Mouse (Mus musculus): ENCODE results near the gene Sema4d.
"Not testable (repeated sequence)": the region's sequence is repeated elsewhere in the genome, so short reads cannot be mapped to it uniquely, and the experiment has no call there.

Gene Sema4d

GRCm38 (mm10) chr13:51685290-51685966, 108.1 kb downstream of the Sema4d start:
- peaks cover 10% of the 10 kb centered on the region for H3K36me3 ChIP-seq (ENCODE audit: control insufficient read depth, insufficient read depth, low read length, poor library complexity, severe bottlenecking)
- H3K27me3 ChIP-seq (ENCODE audit: control insufficient read depth, insufficient read depth, low read length, poor library complexity, severe bottlenecking): no peaks in the 10 kb centered on the region
- DNase-seq (ENCODE audit: low read depth, low spot score): no peak

DNA sequence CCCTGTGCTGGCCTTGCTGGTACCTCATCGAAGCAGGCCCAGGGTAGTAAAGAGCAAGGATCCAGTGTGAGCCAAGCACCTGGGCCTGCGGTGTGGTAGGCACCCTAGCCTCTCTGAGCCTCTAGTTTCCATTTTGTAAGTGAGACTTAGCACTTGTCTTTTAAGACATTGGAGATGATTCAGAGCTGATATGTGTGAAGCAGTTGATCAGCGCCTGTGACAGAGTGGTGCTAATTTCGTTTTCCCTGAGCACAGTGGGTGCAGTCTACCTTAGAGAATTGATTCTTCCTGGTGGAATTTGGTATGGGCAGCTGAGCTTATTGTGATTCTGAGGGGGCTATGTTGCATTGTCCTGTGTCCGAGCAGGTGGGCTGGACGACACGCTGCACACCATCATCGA, 111.9 kb downstream of the Sema4d start:
- H3K36me3 ChIP-seq (ENCODE audit: control insufficient read depth, insufficient read depth, low read length, poor library complexity, severe bottlenecking): peaks cover 12% of the 10 kb centered on the region
- H3K27me3 ChIP-seq (ENCODE audit: control insufficient read depth, insufficient read depth, low read length, poor library complexity, severe bottlenecking): no peaks in the 10 kb centered on the region
- DNase-seq (ENCODE audit: low read depth, low spot score): no peak

- DNase-seq (ENCODE audit: low read depth, low spot score): no peak
- no peaks in the 10 kb centered on the region for H3K27me3 ChIP-seq (ENCODE audit: control insufficient read depth, insufficient read depth, low read length, poor library complexity, severe bottlenecking)
- H3K36me3 ChIP-seq (ENCODE audit: control insufficient read depth, insufficient read depth, low read length, poor library complexity, severe bottlenecking): peaks cover 12% of the 10 kb centered on the region
Observed at GRCm38 (mm10) chr13:51681076-51681475, 112.5 kb downstream of the Sema4d start.

DNA sequence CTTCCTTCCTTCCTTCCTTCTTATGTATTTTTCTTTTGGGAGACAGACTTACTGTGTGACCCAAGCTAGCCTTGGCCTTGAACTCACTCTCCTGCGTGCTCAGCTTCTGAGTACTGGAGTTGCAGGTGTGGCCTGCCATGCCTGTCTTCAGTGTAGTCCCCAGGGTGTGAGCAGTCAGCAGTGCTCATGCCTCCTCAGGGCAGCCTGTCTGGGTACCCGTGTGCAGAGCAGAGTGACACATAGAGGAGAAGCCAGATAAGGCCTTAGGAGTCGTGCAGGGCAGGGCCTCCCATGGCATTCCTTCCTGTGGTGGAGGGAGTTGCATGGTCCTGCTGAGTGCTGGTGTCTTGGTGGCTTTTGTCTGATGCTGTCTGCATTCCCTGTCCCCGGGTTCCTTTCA, 114.2 kb downstream of the Sema4d start:
- no peaks in the 10 kb centered on the region for H3K27me3 ChIP-seq (ENCODE audit: control insufficient read depth, insufficient read depth, low read length, poor library complexity, severe bottlenecking)
- DNase-seq (ENCODE audit: low read depth, low spot score): no peak
- H3K36me3 ChIP-seq (ENCODE audit: control insufficient read depth, insufficient read depth, low read length, poor library complexity, severe bottlenecking): peaks cover 12% of the 10 kb centered on the region

DNA sequence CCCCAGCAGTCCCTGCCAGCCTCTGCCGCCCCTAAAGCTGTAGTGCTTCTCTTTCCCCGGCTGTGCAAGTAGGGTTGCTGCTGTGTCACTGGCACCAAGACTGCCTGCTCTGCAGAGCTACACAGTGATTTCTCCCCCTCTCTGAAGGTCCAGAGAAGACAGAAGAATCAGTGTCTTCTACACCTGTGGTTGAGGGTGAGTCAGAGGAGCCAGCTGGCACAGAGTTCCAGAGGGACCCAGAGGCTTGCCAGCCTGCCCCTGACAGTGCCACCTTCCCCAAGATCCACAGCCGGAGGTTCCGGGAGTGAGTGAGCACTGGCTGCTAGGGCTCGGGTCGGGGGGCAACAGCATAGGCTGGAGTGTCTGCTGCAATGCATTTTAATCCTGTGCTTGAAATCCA, 114.9 kb downstream of the Sema4d start:
- no peaks in the 10 kb centered on the region for H3K27me3 ChIP-seq (ENCODE audit: control insufficient read depth, insufficient read depth, low read length, poor library complexity, severe bottlenecking)
- DNase-seq (ENCODE audit: low read depth, low spot score): no peak
- peaks cover 12% of the 10 kb centered on the region for H3K36me3 ChIP-seq (ENCODE audit: control insufficient read depth, insufficient read depth, low read length, poor library complexity, severe bottlenecking)

GRCm38 (mm10) chr13:51677630-51678185, 115.8 kb downstream of the Sema4d start:
- no peaks in the 10 kb centered on the region for H3K27me3 ChIP-seq (ENCODE audit: control insufficient read depth, insufficient read depth, low read length, poor library complexity, severe bottlenecking)
- H3K36me3 ChIP-seq (ENCODE audit: control insufficient read depth, insufficient read depth, low read length, poor library complexity, severe bottlenecking): peaks cover 9% of the 10 kb centered on the region
- no peak for DNase-seq (ENCODE audit: low read depth, low spot score)

DNA sequence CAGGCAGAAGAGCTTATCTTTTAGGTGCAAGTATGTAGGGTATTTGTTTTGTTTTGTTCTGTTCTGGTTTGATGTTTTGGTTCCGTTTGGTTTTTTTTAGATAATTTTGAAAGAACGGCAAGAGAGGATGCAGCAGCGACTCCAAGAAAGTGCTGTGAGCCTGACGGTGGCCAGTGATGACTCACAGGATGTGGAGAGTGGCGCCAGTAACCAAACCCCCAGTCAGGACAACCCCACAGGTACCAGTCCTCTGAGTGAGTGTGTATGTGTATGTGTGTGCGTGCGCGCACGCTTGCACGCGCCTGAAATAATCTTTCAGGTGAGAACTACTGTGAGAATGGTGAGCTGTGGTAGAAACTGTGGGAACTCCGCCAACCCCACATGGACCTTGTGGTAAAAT, 116.5 kb downstream of the Sema4d start:
- Histone ChIP-seq H3K27me3 (ENCODE audit: control insufficient read depth, insufficient read depth, low read length, poor library complexity, severe bottlenecking) (no peaks in the 10 kb centered on the region), H3K36me3 (ENCODE audit: control insufficient read depth, insufficient read depth, low read length, poor library complexity, severe bottlenecking) (peaks cover 7% of the 10 kb centered on the region)
- DNase-seq (ENCODE audit: low read depth, low spot score): no peak

DNA sequence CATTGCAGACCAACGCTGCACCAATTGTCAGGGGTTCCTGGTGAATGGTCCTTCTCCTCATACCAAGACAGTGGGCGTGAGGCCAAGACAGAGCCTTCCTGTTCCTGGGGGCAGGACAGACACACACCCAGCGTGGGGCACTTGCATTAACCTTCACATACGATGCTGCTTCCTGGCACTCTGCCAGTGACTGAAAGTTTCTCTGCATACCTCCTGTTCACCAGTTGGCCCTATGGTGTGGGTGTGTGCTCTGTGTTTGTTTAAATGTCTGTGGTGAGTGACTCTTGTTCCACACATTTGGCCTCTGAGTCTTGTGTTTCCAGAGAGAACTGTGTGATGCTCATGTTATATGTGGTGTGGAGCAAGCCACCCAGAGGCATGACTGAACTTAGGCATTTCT, 116.9 kb downstream of the Sema4d start:
- Histone ChIP-seq H3K27me3 (ENCODE audit: control insufficient read depth, insufficient read depth, low read length, poor library complexity, severe bottlenecking) (no peaks in the 10 kb centered on the region), H3K36me3 (ENCODE audit: control insufficient read depth, insufficient read depth, low read length, poor library complexity, severe bottlenecking) (peaks cover 7% of the 10 kb centered on the region)
- no peak for DNase-seq (ENCODE audit: low read depth, low spot score)

DNA sequence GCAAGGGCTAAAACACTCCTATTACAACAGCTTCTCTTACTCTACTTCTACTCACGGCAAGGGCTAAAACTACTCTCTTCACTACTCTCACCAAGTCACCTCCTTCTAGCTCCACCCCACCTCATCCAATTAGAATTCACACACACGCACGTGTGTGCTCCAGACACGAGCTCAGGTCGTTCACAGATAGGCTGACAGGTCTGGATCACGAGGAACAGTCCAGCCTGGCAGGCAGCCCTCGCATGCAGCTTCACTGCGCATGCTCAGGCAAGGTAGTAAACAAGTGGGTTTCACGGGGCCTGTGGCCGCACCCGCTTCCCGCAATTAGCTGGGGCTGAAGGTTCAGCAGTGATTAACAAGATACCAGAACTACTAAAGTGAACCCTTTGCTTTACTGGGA, 125.4 kb downstream of the Sema4d start:
- H3K27me3 ChIP-seq (ENCODE audit: control insufficient read depth, insufficient read depth, low read length, poor library complexity, severe bottlenecking); DNase-seq (ENCODE audit: low read depth, low spot score): not testable (repeated sequence)
- H3K36me3 ChIP-seq (ENCODE audit: control insufficient read depth, insufficient read depth, low read length, poor library complexity, severe bottlenecking): peaks cover 12% of the 10 kb centered on the region

DNA sequence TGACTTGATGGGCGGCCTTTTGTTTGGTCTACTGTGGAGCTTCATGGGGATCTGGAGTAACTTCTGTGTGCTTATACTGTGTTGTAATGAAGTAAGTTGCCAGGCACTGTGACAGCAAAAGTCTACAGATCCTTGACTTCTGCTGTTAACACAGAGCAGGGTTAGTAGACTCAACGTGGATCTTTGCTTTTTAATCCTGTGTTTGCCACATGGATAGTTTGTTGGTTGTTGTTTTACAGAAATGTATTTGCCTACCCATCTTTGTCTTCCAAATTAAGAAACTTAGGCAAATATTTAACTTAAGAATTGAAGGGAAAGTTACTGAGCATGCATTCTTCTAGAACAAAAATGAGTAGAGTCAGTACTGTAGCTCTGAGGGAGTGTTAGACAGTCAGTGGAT, 130.0 kb downstream of the Sema4d start:
- H3K27me3 ChIP-seq (ENCODE audit: control insufficient read depth, insufficient read depth, low read length, poor library complexity, severe bottlenecking): no peaks in the 10 kb centered on the region
- H3K36me3 ChIP-seq (ENCODE audit: control insufficient read depth, insufficient read depth, low read length, poor library complexity, severe bottlenecking): peaks cover 19% of the 10 kb centered on the region
- no peak for DNase-seq (ENCODE audit: low read depth, low spot score)

GRCm38 (mm10) chr13:51659573-51659972, 134.0 kb downstream of the Sema4d start:
- H3K36me3 ChIP-seq (ENCODE audit: control insufficient read depth, insufficient read depth, low read length, poor library complexity, severe bottlenecking): peaks cover 28% of the 10 kb centered on the region
- H3K27me3 ChIP-seq (ENCODE audit: control insufficient read depth, insufficient read depth, low read length, poor library complexity, severe bottlenecking): no peaks in the 10 kb centered on the region
- no peak for DNase-seq (ENCODE audit: low read depth, low spot score)

DNA sequence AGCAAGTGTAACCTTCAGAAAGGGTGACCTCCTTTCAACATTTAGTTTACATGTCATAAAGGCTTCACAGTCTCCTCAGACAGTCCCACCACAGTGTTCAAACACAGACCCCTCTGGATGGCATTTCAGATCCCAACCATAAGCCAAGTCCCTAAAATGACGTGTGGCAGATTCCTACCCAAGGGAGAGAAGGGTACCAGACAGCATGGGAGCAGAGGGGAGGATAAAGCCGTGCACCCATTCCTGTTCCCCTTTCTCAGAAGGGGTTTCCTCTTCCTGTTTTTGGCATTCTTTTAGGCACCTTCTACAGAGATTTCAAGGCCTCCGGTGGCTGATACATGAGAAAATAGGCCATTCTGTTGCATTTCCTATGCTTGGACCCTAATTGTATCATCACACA, 135.5 kb downstream of the Sema4d start:
- no peak for DNase-seq (ENCODE audit: low read depth, low spot score)
- peaks cover 25% of the 10 kb centered on the region for H3K36me3 ChIP-seq (ENCODE audit: control insufficient read depth, insufficient read depth, low read length, poor library complexity, severe bottlenecking)
- no peaks in the 10 kb centered on the region for H3K27me3 ChIP-seq (ENCODE audit: control insufficient read depth, insufficient read depth, low read length, poor library complexity, severe bottlenecking)

GRCm38 (mm10) chr13:51656516-51657235, 136.9 kb downstream of the Sema4d start:
- no peak for DNase-seq (ENCODE audit: low read depth, low spot score)
- H3K36me3 ChIP-seq (ENCODE audit: control insufficient read depth, insufficient read depth, low read length, poor library complexity, severe bottlenecking): peaks cover 18% of the 10 kb centered on the region
- no peaks in the 10 kb centered on the region for H3K27me3 ChIP-seq (ENCODE audit: control insufficient read depth, insufficient read depth, low read length, poor library complexity, severe bottlenecking)

- Histone ChIP-seq H3K36me3 (ENCODE audit: control insufficient read depth, insufficient read depth, low read length, poor library complexity, severe bottlenecking) (peaks cover 12% of the 10 kb centered on the region), H3K27me3 (ENCODE audit: control insufficient read depth, insufficient read depth, low read length, poor library complexity, severe bottlenecking) (no peaks in the 10 kb centered on the region)
- DNase-seq (ENCODE audit: low read depth, low spot score): no peak
Observed at GRCm38 (mm10) chr13:51653961-51654360, 139.6 kb downstream of the Sema4d start.

DNA sequence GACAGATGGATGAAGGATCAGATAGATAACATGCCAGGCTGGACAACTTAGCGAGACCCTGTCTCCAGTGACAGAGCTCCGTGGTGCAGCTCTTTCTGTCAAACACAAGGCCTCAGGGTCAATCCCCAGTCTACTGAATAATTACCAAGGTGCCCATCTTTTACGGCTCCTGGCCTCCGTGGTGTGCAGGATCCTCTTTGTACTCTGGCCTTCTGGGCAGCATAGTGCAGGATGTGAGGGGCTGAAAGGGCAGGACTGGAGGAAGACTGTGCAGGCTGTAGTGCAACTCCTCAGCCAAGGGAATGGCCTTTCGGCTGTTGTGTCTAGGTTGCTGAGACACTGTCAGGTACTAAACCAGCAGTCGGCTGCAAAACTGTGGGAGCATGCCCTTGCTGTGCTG, 140.4 kb downstream of the Sema4d start:
- no peaks in the 10 kb centered on the region for H3K27me3 ChIP-seq (ENCODE audit: control insufficient read depth, insufficient read depth, low read length, poor library complexity, severe bottlenecking)
- no peak for DNase-seq (ENCODE audit: low read depth, low spot score)
- H3K36me3 ChIP-seq (ENCODE audit: control insufficient read depth, insufficient read depth, low read length, poor library complexity, severe bottlenecking): peaks cover 11% of the 10 kb centered on the region

Data from splenic B cell, adult 2 months (primary cell).